Mouse (Mus musculus): ENCODE measurements around the gene Cpa4. TPM values are rescaled to one million over a fixed set of nuclear protein-coding genes. Genes with fewer than 3 reads are reported as not detected.

Gene Cpa4
- polyA plus RNA-seq, 1 experiment from 2014 or later: 0.08 TPM

DNA sequence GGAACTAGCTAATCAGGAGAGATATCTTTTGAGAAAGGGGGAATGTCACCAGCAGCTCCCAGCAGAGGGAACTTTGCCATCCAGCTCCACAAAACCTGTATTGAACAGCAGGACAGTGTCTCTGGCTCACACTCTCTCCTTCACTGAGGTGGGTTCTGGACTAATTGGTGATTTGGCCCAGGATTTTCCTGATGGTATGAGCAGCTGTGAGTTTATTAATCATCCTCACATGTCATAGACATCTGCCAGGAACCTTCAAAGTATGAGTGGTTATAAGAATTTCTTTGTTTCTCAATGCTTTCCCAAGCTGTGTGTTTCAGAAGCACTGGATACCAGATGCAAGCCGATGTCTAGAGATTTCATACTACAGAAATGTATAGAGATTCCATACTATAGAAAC, 6.8 kb downstream of the Cpa4 start:
- Histone ChIP-seq H3K27me3 (ENCODE audit: control insufficient read depth, insufficient read depth, low read depth, low read length) (no peaks in the 10 kb centered on the region), H3K4me3 (ENCODE audit: low read length) (no peak overlapping the region), H3K4me2 (ENCODE audit: low read depth, low read length) (no peak overlapping the region), H3K27ac (ENCODE audit: low read length) (no peak overlapping the region), H3K36me3 (ENCODE audit: control insufficient read depth, insufficient read depth, low read length) (no peaks in the 10 kb centered on the region), H3K9ac (ENCODE audit: low read length) (no peak overlapping the region), H3K9me3 (ENCODE audit: control insufficient read depth, low read length) (no peaks in the 10 kb centered on the region), H3K4me1 (replicated peaks; ENCODE audit: control insufficient read depth, insufficient read depth, low read length) (peaks cover 3% of the 10 kb centered on the region; the same call in 1 of the 2 replicates)
- ATAC-seq (ENCODE audit: low read depth): no peak
- 82% methylated on average over 1 of the region's 1 CpGs for WGBS

DNA sequence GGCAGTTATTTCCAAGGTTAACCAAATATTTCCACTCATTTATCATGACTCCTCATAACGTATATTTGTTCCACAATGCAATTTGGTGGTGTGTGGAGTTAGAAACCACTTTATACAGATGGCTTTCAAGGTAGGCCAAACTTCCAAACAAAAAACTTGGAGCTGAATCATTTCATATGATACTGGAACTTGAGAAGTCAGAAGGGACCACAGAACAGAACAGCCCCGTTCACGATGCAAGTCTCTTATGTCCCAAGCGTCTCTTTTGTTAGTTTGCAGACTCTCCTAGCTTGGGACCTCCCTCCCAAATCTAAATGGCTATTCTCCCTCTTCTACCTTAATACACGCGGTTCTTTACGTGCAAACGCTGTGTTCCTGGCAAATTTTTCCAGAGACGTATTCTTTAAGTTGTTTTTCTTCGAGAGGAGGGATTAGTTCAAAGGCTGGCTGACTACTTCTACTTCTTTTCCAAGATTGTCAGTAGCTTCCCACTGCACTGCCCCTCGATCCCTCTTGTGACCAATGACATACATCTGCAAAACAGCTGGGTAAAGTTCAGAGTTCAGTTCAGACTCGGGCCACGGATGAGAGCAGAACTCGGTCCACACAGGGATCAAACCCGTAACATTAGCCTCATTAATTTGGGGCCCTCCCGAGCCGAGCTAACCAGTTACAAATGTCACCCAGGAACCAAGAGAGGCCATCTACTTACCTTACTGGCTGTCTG, 8.5 kb downstream of the Cpa4 start:
- no peak for ATAC-seq (ENCODE audit: low read depth)
- no peaks in the 10 kb centered on the region for H3K9me3 ChIP-seq (ENCODE audit: control insufficient read depth, low read length)
- no peak overlapping the region for H3K27ac ChIP-seq (ENCODE audit: low read length)
- H3K27me3 ChIP-seq (ENCODE audit: control insufficient read depth, insufficient read depth, low read depth, low read length): no peaks in the 10 kb centered on the region
- H3K4me1 ChIP-seq (replicated peaks; ENCODE audit: control insufficient read depth, insufficient read depth, low read length): peaks cover 3% of the 10 kb centered on the region; the same call in 1 of the 2 replicates
- no peak overlapping the region for H3K4me2 ChIP-seq (ENCODE audit: low read depth, low read length)
- no peaks in the 10 kb centered on the region for H3K36me3 ChIP-seq (ENCODE audit: control insufficient read depth, insufficient read depth, low read length)
- 60% methylated on average over 17 of the region's 17 CpGs for WGBS
- no peak overlapping the region for H3K4me3 ChIP-seq (ENCODE audit: low read length)
- H3K9ac ChIP-seq (ENCODE audit: low read length): no peak overlapping the region

DNA sequence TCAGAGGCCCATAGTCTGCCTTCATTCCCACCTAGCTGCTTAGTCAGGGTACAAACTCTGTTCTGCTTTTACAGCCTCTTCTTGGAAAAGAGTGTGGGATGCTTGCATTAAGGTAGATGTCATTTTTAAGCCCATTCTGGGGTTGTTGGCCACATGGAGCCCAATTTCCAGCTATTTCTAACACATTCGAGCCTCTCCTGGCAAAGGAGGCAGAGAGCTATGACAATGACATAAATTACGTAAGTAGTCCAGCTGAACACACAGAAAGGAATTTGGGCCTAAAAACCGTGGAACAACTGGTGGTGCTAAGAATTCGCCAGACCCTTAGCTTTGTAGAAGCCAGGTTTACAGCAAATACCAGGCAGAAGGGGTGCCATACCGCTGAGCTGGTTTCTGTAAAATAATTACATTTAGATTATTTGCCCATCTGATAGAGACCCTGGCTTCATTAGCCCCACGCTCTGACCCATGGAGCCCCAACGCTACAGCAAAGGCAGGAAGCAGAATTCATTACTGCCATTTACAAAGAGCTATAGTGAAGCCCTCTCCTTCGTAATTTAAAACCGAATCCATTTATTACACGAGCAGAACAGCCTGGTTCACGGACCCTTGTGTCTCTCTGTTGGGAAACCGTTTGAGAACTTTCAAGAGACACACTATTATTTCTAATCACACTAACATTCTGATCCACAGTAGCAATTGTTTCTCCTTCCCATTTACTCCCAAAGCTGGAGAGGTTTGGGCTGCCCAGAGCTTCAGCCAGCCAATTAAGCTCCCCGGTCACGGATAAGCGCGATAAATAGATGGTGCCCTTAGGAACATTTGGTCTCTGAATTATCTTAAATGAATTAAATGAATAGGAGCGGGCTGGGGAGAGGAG, 12.0 kb downstream of the Cpa4 start:
- no peak overlapping the region for H3K4me2 ChIP-seq (ENCODE audit: low read depth, low read length)
- no peaks in the 10 kb centered on the region for H3K36me3 ChIP-seq (ENCODE audit: control insufficient read depth, insufficient read depth, low read length)
- no peaks in the 10 kb centered on the region for H3K27me3 ChIP-seq (ENCODE audit: control insufficient read depth, insufficient read depth, low read depth, low read length)
- 0 out of 2 replicates have a peak, but pooled peaks have one; percentile 28 for ATAC-seq (ENCODE audit: low read depth)
- H3K27ac ChIP-seq (ENCODE audit: low read length): no peak overlapping the region
- H3K9me3 ChIP-seq (ENCODE audit: control insufficient read depth, low read length): no peaks in the 10 kb centered on the region
- WGBS: 56% methylated on average over 17 of the region's 17 CpGs
- no peak overlapping the region for H3K9ac ChIP-seq (ENCODE audit: low read length)
- H3K4me3 ChIP-seq (ENCODE audit: low read length): no peak overlapping the region
- H3K4me1 ChIP-seq (replicated peaks; ENCODE audit: control insufficient read depth, insufficient read depth, low read length): no peaks in the 10 kb centered on the region; the same call in 1 of the 2 replicates

DNA sequence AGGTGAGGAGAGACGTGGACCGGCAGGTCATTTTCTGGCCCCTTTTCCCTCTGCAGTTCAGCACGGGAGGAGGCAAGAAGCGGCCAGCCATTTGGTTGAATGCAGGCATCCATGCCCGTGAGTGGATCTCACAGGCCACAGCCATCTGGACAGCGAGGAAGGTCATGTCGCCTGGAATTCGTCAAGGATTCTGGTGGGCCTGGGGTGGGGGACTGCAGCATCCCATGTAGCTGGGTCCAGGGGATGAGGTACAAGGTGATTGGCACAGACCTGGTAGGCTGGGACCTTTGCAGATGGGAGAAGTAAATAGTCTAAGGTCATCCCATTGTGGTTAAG, 12.6 kb downstream of the Cpa4 start:
- Histone ChIP-seq H3K27ac (ENCODE audit: low read length) (no peak overlapping the region), H3K36me3 (ENCODE audit: control insufficient read depth, insufficient read depth, low read length) (no peaks in the 10 kb centered on the region), H3K4me3 (ENCODE audit: low read length) (no peak overlapping the region), H3K9me3 (ENCODE audit: control insufficient read depth, low read length) (no peaks in the 10 kb centered on the region), H3K4me1 (replicated peaks; ENCODE audit: control insufficient read depth, insufficient read depth, low read length) (no peaks in the 10 kb centered on the region; the same call in 1 of the 2 replicates), H3K4me2 (ENCODE audit: low read depth, low read length) (no peak overlapping the region), H3K9ac (ENCODE audit: low read length) (no peak overlapping the region), H3K27me3 (ENCODE audit: control insufficient read depth, insufficient read depth, low read depth, low read length) (no peaks in the 10 kb centered on the region)
- WGBS: 55% methylated on average over 8 of the region's 8 CpGs
- ATAC-seq (ENCODE audit: low read depth): 0 out of 2 replicates have a peak, but pooled peaks have one; percentile 28

DNA sequence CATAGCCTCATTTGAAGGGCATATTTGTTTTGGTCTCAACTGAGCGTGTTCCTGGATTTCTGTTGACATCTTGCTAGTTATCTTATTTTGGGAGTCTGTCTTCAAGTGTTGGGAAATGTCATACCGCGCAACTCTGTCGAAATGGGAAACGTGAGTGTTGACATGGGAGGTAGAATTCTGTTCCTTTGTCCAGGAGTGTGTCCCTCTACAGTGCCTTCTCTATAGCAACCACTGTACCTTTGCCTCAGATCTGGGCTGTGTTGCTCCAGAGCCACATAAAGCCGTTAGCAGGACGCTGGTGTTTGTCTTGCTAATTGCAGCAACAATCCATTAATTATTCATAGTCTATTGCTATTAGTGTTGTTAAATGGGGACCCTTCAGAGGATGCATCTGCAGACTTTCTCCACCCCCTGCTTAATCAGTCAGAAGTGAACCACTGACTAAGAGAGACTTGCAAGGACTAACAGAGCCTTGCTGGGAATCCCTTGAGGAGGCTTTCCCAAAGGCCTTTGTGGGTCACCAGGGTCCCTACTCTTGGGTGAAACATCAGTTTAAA, 18.8 kb downstream of the Cpa4 start:
- Histone ChIP-seq H3K4me1 (replicated peaks; ENCODE audit: control insufficient read depth, insufficient read depth, low read length) (0 out of 2 replicates have a peak, but pooled peaks cover 3% of the 10 kb centered on the region), H3K9ac (ENCODE audit: low read length) (no peak overlapping the region), H3K4me2 (ENCODE audit: low read depth, low read length) (no peak overlapping the region), H3K36me3 (ENCODE audit: control insufficient read depth, insufficient read depth, low read length) (no peaks in the 10 kb centered on the region), H3K4me3 (ENCODE audit: low read length) (no peak overlapping the region), H3K27ac (ENCODE audit: low read length) (no peak overlapping the region), H3K27me3 (ENCODE audit: control insufficient read depth, insufficient read depth, low read depth, low read length) (no peaks in the 10 kb centered on the region), H3K9me3 (ENCODE audit: control insufficient read depth, low read length) (no peaks in the 10 kb centered on the region)
- 69% methylated on average over 7 of the region's 7 CpGs for WGBS
- no peak for ATAC-seq (ENCODE audit: low read depth)

DNA sequence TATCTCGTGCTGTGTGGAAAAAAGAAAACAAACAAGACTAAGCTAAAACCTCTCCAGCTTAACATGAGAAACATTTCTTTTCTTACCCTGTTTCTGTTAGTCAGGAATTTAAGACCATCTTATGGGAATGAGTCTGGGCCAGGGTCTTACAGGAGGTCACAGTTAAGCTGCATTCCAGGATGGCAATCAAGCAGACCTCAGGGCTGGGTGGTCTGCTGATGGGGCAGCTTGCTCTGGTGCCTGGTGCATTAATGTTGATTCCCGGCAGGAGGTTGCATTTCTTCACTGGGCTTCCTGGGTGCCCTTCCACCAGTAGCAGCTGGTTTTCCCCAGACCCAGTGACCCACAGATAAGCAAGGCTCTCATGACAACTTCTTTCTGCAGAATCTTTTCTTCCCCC, 21.6 kb downstream of the Cpa4 start:
- 0 out of 2 replicates have a peak, but pooled peaks cover 3% of the 10 kb centered on the region for H3K4me1 ChIP-seq (replicated peaks; ENCODE audit: control insufficient read depth, insufficient read depth, low read length)
- no peaks in the 10 kb centered on the region for H3K27me3 ChIP-seq (ENCODE audit: control insufficient read depth, insufficient read depth, low read depth, low read length)
- no peak overlapping the region for H3K4me3 ChIP-seq (ENCODE audit: low read length)
- ATAC-seq (ENCODE audit: low read depth): peak; percentile 17; the same call in 1 of the 2 replicates
- H3K9ac ChIP-seq (ENCODE audit: low read length): no peak overlapping the region
- no peak overlapping the region; the same call in 1 of the 2 replicates for H3K27ac ChIP-seq (ENCODE audit: low read length)
- no peaks in the 10 kb centered on the region for H3K36me3 ChIP-seq (ENCODE audit: control insufficient read depth, insufficient read depth, low read length)
- WGBS: 21% methylated on average over 2 of the region's 2 CpGs
- H3K9me3 ChIP-seq (ENCODE audit: control insufficient read depth, low read length): no peaks in the 10 kb centered on the region
- no peak overlapping the region for H3K4me2 ChIP-seq (ENCODE audit: low read depth, low read length)

DNA sequence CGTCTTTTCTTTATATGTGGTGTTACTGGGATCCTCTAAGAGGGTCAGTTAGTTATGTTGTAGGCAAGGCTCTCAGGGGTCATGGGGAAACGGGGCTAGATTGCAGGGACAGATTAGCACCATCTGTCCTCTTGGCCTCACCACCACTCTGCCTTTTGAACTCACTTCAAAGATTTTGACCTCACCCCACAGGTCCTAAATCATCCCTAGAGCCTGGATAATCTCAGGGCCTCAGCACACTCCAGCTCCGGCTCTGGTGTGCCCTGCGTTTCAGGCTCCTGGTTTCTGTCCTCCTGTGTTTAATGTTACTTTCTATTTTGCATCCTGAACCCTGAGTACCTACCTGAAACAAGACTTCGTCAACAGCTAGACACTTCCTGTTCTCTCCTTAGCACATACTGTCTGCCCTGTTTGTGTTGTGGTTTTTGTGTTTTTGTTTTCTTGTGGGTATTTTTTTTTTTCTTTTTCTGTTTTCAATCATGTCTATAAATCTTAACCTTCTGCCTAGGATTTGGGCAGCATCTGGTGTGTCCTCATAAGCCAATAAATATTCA, 23.8 kb downstream of the Cpa4 start:
- H3K4me2 ChIP-seq (ENCODE audit: low read depth, low read length): no peak overlapping the region
- no peaks in the 10 kb centered on the region for H3K9me3 ChIP-seq (ENCODE audit: control insufficient read depth, low read length)
- ATAC-seq (ENCODE audit: low read depth): no peak
- H3K4me1 ChIP-seq (replicated peaks; ENCODE audit: control insufficient read depth, insufficient read depth, low read length): 0 out of 2 replicates have a peak, but pooled peaks cover 3% of the 10 kb centered on the region
- no peak overlapping the region for H3K9ac ChIP-seq (ENCODE audit: low read length)
- no peak overlapping the region for H3K27ac ChIP-seq (ENCODE audit: low read length)
- no peak overlapping the region for H3K4me3 ChIP-seq (ENCODE audit: low read length)
- H3K36me3 ChIP-seq (ENCODE audit: control insufficient read depth, insufficient read depth, low read length): no peaks in the 10 kb centered on the region
- WGBS: 42% methylated on average over 5 of the region's 5 CpGs
- no peaks in the 10 kb centered on the region for H3K27me3 ChIP-seq (ENCODE audit: control insufficient read depth, insufficient read depth, low read depth, low read length)

DNA sequence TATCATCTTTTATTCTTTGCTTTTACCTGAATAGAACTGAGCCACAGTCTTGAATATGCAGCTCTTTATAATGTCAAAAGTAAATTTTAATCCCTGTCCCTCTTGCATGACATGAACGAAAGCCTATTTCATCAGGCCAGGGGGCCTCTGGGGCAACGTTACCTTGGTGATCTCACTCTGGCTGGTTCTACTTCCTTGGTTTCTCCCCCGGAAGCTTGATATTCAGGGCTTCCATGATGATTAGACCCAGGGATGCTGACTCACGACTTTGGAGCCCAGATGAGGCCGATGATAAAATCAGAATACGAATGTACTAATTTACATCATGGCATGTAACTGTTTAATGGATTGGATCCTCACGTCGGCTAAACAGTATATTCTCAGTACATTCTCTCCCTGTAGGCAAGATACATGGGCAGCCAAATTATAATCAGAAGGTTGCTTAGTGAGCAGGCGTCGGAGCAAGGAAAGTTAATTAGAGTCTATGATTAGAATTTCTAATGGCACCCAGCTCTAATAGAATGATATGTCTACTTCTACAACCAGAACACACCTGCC, 24.3 kb downstream of the Cpa4 start:
- Histone ChIP-seq H3K9ac (ENCODE audit: low read length) (no peak overlapping the region), H3K36me3 (ENCODE audit: control insufficient read depth, insufficient read depth, low read length) (no peaks in the 10 kb centered on the region), H3K4me2 (ENCODE audit: low read depth, low read length) (no peak overlapping the region), H3K4me3 (ENCODE audit: low read length) (no peak overlapping the region), H3K27ac (ENCODE audit: low read length) (no peak overlapping the region), H3K4me1 (replicated peaks; ENCODE audit: control insufficient read depth, insufficient read depth, low read length) (0 out of 2 replicates have a peak, but pooled peaks cover 3% of the 10 kb centered on the region), H3K9me3 (ENCODE audit: control insufficient read depth, low read length) (no peaks in the 10 kb centered on the region), H3K27me3 (ENCODE audit: control insufficient read depth, insufficient read depth, low read depth, low read length) (no peaks in the 10 kb centered on the region)
- 81% methylated on average over 10 of the region's 10 CpGs for WGBS
- ATAC-seq (ENCODE audit: low read depth): no peak
